Mouse (Mus musculus) C2C12 (cell line): ENCODE measurements around the gene Paqr9.

ENCODE experiments used
- CEBPB ChIP-seq: IDR thresholded peaks from one replicate; pipeline ENCODE4 v1.6.1; 2011; ENCODE audit warnings: low read depth, mild to moderate bottlenecking, control low read depth, moderate library complexity
- CTCF ChIP-seq: IDR thresholded peaks from one replicate; pipeline ENCODE4 v1.5.1; 2011; ENCODE audit not compliant: control insufficient read depth, insufficient read depth, insufficient read length
- FOSL1 ChIP-seq: IDR thresholded peaks from one replicate; pipeline ENCODE4 v1.8.0; 2011; ENCODE audit warnings: mild to moderate bottlenecking, low read length; ENCODE audit not compliant: poor library complexity, insufficient read depth, severe bottlenecking
- MAX ChIP-seq: IDR thresholded peaks from one replicate; pipeline ENCODE4 v1.6.1; 2011; ENCODE audit warnings: mild to moderate bottlenecking, control low read depth
- MYOG ChIP-seq: IDR thresholded peaks from one replicate; pipeline ENCODE4 v1.6.1; 2011; ENCODE audit not compliant: control insufficient read depth, insufficient read length; ENCODE audit errors: extremely low read depth
- USF1 ChIP-seq: IDR thresholded peaks from one replicate; pipeline ENCODE4 v1.6.1; 2011; ENCODE audit warnings: low read depth, mild to moderate bottlenecking, control low read depth, moderate library complexity

- TF ChIP-seq CTCF (no peak), CEBPB (no peak), FOSL1 (no peak), MAX (no peak), USF1 (no peak), MYOG (no peak)
Observed at GRCm38 (mm10) chr9:95521031-95521430, 38.4 kb upstream of the Paqr9 start.
